Mouse (Mus musculus): ENCODE measurements around the gene Hist2h2bb.

DNA sequence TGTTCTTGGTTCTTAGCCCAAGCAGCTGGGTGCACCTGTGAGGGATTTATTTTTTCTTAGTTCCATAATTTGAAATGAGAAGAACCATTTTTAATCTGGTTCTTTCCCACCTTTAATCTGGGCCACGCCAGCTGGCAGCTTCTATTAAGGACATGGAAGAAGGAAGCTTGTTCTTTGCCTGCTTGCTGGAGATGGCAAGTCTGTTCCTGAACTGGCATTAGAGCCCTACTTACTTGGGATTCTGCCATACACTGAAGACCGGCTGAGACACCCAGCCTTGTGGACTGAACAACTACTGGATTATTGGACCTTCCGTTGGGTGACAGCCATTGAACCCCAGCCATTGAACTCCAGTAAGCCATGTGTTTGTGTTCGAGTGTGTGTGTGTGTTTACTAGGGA, 46.8 kb upstream of the Hist2h2bb start:
- no peak for TF ChIP-seq GATA1 (IDR thresholded peaks at IDR 0.05; ENCODE audit: borderline replicate concordance, low read length)
- TF ChIP-seq FLI1 (IDR thresholded peaks at IDR 0.05; ENCODE audit: low read length), result no peak

Data from megakaryocyte, embryonic 14.5 days (primary cell).